Mouse (Mus musculus) lung, postnatal 0 days (tissue): Measurements from ENCODE around the gene BC037034.

Experiments
- CTCF ChIP-seq: IDR thresholded peaks from 2 replicates; pipeline ENCODE4 v1.5.1; 2016; ENCODE audit warnings: antibody characterized with exemption, mild to moderate bottlenecking
- EP300 ChIP-seq: IDR thresholded peaks from 2 replicates; pipeline ENCODE4 v1.6.1; 2016; ENCODE audit warnings: antibody characterized with exemption, mild to moderate bottlenecking, control low read depth

GRCm38 (mm10) chr5:138274186-138274585 lies 10.4 kb upstream of the BC037034 start:
- TF ChIP-seq CTCF (no peak), EP300 (no peak)
